Mouse (Mus musculus): ENCODE measurements at regions not wholly inside any gene's neighbourhood (a gene's known extent, or its start where the extent isn't known, plus 50 kb on each side); places are given as distances from the start of the nearest gene placed in this dataset.

DNA sequence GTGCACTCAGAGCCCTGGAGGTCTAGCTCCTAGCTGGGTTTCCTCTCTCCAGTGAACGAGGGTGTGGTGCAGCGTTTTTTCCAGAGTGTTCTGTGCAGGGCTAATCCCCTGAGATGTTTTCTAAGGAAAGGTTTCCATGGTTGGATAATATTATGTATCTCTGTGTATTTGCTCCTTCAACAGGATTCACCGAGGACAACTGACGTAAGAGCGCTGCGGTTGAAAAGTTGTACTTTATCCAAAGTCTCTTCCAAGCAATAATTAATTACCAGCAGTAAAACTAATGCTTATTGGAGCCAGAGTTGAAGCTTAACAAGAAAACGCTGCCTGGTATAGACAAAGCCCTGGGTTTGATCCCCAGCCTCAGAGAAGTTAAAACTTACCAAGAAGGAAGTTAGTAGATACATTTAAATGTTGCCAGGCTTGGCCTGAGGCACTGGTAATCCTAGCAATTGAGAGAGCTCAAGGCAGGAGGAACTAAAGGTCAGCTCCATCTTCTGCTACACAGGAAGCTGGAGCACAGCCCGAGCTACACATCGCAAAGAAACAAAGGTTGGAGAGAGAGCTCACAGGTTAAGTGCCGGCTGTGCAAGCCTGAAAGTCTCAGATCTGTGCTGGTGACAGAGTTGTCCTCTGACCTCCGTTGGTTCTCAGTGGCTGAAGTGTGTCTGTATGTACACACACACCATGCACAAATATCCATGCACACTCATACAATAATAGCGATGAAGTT lies 51.2 kb upstream of the Rap1b start:
- DNase-seq (ENCODE audit: low read depth, low spot score), result no peak

- peak; percentile 39 for DNase-seq (ENCODE audit: low read depth, low spot score)
Measured at GRCm38 (mm10) chr10:117897766-117898165, 51.9 kb upstream of the Rap1b start.

GRCm38 (mm10) chr10:117898391-117898790 lies 52.6 kb upstream of the Rap1b start:
- peak; percentile 74 for DNase-seq (ENCODE audit: low read depth, low spot score)

DNA sequence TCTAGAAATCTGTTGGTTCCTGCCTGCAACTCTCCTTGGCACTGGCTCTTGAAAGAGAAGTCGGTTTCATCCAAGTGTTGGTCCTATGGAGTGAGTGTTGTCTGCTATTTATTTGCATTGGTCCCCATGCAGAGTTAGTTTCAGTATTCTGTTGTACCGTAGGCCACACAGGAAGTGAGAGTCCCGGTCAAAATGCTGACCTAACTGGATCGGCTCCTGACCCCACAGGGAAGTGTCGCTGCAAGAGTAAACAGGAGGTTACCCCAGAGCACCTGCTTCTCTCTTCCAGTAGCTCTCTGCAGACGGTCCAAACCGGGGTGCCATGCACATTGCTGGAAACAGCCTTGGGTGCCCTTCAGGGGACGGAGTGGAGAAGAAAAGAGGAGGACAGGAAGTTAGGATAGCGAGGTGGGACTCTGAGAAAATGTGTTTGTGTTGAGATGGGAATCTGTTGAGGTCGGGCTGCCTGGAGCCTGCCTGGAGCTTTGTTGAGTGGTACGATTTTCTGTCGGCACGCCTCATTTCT lies 53.6 kb upstream of the Rap1b start:
- peak; percentile 36 for DNase-seq (ENCODE audit: low read depth, low spot score)

GRCm38 (mm10) chr10:117905666-117906266 lies 59.9 kb upstream of the Rap1b start:
- peak; percentile 34 for DNase-seq (ENCODE audit: low read depth, low spot score)

DNA sequence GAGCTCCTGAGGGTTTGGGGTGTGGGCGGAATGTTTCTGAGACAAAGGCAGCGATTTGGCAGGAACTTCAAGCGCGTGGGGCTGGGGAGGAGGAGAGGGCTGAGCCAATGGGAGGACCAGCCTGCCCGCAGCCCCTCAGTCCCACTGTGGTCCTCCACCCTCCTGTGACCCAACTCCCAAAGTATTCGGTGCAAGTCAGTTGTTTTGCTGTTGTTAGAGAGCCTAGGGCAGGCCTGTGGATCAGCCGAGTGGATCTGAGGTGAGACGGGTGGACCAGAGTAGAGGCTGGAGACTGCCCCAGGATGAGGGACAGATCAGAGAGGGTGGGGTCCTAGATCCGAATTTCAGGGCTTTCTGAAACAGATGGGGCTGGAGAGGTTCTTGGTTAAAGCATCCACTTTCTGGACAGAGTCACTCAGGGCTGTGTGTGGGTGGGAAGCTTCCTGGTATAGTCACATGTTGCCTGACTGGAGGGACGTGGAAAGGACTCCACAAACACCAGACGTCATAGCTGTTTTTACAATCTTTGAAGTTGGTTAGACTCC lies 60.5 kb upstream of the Rap1b start:
- peak; percentile 88 for DNase-seq (ENCODE audit: low read depth, low spot score)

DNA sequence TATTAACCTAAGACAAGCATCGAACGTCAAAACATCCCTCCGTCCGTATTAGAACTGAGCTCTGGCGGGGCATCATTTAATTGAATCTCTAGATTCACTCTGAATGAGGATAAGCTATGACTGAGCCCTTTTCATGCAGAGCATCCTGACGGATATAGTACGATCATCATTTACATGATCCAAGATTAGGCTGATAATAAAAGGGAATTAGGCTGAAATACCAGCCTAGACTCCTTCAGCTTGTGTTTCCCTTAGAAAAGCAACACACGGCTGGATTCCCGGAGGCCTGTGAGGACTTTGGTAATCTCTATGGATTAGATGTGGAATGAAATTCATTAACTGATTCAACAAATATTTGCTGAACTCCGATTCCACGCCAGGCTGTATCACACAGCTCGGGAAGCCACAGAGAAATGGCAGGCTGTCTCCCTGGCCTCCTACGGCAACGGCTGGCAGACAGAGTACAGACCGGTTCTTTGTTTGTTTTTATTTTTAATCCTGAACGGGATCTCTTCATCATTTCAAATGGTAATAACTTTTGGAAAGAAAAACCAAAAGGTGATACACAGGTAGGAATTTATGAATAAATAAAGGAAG lies 62.3 kb upstream of the Rap1b start:
- no peak for DNase-seq (ENCODE audit: low read depth, low spot score)

DNA sequence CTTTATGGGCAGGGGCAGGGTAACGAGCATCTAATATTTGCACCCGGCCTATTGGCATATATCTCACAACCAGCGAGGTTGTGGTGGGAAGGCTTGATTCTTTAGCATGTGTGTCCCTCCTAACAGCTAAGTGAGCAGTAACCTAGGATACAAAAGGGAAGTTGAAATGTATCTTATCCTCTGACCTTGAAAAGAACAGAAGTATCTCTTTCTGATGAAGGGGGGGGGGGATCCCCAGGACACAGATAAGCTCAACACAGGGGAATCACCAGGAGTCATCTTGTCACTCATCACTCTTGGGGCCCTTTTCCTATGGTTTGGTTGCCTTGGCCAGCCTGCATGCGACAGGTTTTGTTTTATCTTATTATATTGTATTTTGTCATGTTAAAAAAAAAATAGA lies 63.3 kb upstream of the Rap1b start:
- peak; percentile 72 for DNase-seq (ENCODE audit: low read depth, low spot score)

GRCm38 (mm10) chr10:117909811-117910239 lies 64.0 kb upstream of the Rap1b start:
- DNase-seq (ENCODE audit: low read depth, low spot score), result peak; percentile 74

- peak; percentile 71 for DNase-seq (ENCODE audit: low read depth, low spot score)
Measured at GRCm38 (mm10) chr10:117910426-117910825, 64.6 kb upstream of the Rap1b start.

DNA sequence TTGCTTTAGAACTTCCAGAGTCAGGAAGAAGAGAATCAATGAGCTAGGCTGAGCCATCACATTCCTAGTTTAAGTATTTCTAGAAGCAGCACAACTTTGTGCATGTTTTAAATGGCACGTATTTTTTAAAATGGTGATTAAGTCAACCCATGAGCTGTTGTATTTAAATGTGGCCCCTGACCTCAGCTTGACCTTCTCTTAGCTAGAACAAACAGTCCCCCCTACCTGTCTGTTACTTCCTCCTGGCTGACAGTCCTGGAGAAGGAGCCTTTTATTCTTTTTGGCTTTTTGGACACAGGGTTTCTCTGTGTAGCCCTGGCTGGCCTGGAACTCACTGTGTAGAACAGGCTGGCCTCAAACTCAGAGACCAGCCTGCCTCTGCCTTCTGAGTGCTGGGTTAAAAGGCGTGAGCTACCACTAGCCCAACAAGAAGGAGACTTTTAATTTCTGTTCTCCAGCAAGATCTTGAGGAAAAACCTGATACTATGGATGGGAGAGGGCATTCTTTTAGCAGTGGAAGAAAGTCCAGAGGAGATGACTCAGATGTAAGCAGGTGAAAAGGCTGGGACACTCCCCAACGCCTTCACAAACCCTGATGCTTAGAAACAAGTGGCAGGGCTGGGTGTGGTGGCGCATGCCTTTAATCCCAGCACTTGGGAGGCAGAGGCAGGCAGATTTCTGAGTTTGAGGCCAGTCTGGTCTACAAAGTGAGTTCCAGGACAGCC lies 69.3 kb upstream of the Rap1b start:
- no peak for DNase-seq (ENCODE audit: low read depth, low spot score)

DNA sequence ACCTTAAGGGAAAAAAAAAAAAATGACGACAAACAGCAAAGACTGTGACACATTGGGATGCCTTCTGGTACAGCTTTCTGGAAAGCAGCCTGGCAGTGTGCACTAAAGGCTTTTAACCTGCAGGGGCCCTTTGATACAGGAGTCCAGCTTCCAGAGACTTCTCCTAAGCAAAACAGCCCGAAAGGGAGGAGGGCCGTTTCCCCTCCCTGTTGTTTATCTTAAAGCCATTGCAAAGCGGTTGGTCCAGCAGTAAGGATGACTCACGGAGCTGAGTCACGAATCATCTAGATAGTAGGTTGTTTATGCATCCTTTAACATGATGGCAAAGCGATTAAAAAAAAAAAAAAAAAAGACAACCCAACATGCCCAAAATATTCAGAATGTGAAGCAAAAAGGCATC lies 70.4 kb upstream of the Rap1b start:
- peak; percentile 75 for DNase-seq (ENCODE audit: low read depth, low spot score)

GRCm38 (mm10) chr10:117917870-117918269 lies 72.0 kb upstream of the Rap1b start:
- DNase-seq (ENCODE audit: low read depth, low spot score), result peak; percentile 60

DNA sequence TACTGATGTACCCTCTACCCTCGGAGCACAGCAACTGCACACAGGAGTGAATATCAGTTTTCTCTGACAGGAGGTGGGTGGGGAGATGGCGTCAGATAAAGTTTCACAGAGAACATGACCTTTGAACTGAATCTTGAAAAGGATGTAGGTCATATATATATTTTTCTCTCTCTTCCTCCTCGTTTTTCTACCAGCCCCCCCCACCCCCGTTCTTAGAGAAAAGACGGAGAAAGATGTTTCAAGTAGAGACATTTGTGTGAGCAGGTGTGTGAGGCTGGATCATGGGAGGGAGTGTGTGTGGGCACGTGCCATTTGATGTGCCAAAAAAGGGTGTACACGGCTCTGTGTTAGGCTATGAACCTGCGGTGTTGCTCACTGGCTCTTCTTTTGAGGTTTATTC lies 72.8 kb upstream of the Rap1b start:
- DNase-seq (ENCODE audit: low read depth, low spot score), result peak; percentile 89

- DNase-seq (ENCODE audit: low read depth, low spot score), result peak; percentile 70
Measured at GRCm38 (mm10) chr10:117919186-117919941, 73.5 kb upstream of the Rap1b start.

GRCm38 (mm10) chr10:117925186-117925585 lies 79.4 kb upstream of the Rap1b start:
- DNase-seq (ENCODE audit: low read depth, low spot score), result no peak

DNA sequence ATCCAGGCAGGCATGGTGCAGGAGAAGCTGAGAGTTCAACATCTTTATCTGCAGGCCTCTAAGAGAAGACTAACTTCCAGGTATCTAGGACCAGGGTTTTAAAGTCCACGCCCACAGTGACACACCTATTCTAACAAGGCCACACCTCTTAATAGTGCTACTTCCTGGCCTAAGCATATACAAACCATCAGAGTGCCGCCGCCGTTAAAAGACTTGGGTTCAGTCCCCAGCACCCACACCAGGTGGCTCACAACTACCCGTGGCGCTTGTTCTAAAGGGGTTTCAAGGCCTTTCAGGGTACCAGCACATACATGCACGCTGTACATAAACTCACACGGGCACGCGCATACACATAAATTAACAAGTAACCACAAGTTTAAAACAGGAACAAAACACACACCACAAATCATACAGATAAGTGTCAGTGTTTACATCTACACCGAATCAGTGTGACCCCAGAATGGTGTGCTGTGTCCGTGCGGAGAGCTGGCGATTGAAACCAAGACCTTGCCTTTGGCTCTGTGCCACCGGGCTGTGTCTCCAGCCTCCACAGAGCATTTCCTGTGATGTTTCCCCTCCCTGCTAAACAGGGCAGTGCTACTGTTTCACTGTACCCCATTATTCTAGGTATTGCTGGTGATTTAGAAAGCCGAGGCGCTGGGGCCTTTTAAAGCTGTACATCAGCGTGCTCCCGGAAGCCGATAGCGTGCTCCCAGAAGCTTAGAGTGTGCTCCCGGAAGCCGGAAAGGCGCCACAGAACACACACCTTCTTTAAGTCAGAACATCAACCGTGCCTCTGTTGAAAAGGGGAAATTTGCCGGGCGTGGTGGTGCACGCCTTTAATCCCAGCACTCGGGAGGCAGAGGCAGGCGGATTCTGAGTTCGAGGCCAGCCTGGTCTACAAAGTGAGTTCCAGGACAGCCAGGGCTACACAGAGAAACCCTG lies 80.0 kb upstream of the Rap1b start:
- DNase-seq (ENCODE audit: low read depth, low spot score), result peak; percentile 75

GRCm38 (mm10) chr10:117928998-117929397 lies 83.2 kb upstream of the Rap1b start:
- DNase-seq (ENCODE audit: low read depth, low spot score), result no peak

DNA sequence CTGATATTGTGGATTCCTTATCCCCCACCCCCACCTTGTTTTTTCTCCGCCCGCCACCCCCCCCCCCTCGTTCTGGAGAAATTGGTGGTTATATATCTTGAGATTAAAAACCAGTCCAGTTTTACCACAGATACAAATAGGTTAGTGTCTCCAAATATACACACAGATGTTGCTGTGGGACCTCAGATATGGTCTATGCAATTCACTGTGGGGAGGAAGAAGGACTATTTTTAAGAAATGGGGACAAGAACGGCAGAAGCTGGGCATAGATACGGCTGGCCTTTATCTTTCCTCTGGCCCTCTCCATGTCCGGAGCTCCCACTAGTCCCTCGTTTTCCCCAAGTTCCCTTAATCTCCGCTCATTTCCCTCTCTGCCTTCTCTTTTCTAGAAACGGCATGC lies 89.0 kb upstream of the Rap1b start:
- DNase-seq (ENCODE audit: low read depth, low spot score), result no peak

DNA sequence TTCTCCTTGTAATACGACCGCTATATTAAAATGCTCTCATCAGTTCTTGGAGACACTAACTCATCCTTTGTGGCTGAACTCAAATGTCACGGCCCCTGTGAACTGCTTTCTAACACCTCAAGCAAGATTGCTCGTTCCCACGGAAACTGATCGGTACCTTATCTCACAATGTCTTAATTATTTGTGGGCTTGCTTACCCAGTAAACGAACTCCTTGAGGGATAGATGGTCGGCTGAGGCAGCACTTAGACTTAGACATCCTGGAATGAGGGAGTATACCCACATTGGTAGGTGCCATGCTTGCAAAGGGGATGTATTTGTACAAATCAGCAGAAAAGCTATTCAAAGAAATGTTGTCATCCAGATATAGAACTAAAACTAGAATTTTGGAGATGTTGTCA lies 92.9 kb upstream of the Rap1b start:
- DNase-seq (ENCODE audit: low read depth, low spot score), result peak; percentile 27
